In genomic region chr17:87378354-87379159, GRCm38 (mm10) we compare ENCODE assay signal across 8 mouse cellular contexts. TPM values are rescaled to one million over a fixed set of nuclear protein-coding genes. Genes with fewer than 3 reads are reported as not detected.
DNase-seq lines count a peak whose midpoint lies in the region; ATAC-seq lines count a peak whose summit lies in the region.

No protein-coding gene starts in this region.

- H3K9ac ChIP-seq in embryonic facial prominence, embryonic 12.5 days: no peak overlapping the region
- H3K9ac ChIP-seq in midbrain, embryonic 16.5 days (ENCODE audit: low read depth, low read length): no peak overlapping the region

- no peak overlapping the region for H3K4me2 ChIP-seq in embryonic facial prominence, embryonic 12.5 days (replicated peaks)
- H3K4me2 ChIP-seq in midbrain, embryonic 16.5 days (ENCODE audit: low read length): peak overlapping the region; percentile 7

- no peaks in the 10 kb centered on the region for H3K36me3 ChIP-seq in embryonic facial prominence, embryonic 12.5 days
- H3K36me3 ChIP-seq in midbrain, embryonic 16.5 days (ENCODE audit: control insufficient read depth, insufficient read depth, low read length): no peaks in the 10 kb centered on the region

- WGBS in embryonic facial prominence, embryonic 12.5 days: 61% methylated on average over 16 of the region's 16 CpGs
- 27% methylated on average over 16 of the region's 16 CpGs for WGBS in midbrain, embryonic 16.5 days

- H3K4me3 ChIP-seq in embryonic facial prominence, embryonic 12.5 days: no peak overlapping the region
- no peak overlapping the region for H3K4me3 ChIP-seq in midbrain, embryonic 16.5 days (ENCODE audit: low read depth, low read length)

- H3K27ac ChIP-seq in embryonic facial prominence, embryonic 12.5 days: peak overlapping the region; percentile 47
- H3K27ac ChIP-seq in midbrain, embryonic 16.5 days (ENCODE audit: low read length): peak overlapping the region; percentile 80

- DNase-seq in kidney, adult 11 months: peak; percentile 35
- DNase-seq in kidney, adult 9 months: no peak
- DNase-seq in heart, postnatal 25 days (ENCODE audit: low spot score): peak; percentile 37
- DNase-seq in left cerebral cortex, adult 8-10 months (ENCODE audit: low spot score in 2 of 2): peak; percentile 49 to 86
- DNase-seq in cerebellum, adult 9-11 months: no peak
- no peak for DNase-seq in thymus, postnatal 0 days (ENCODE audit: low spot score)

- ATAC-seq in embryonic facial prominence, embryonic 12.5 days (ENCODE audit: insufficient number of reproducible peaks, insufficient read depth, low FRiP score, low TSS enrichment): no peak
- peak; percentile 62 for ATAC-seq in midbrain, embryonic 16.5 days

- peaks cover 45% of the 10 kb centered on the region for H3K4me1 ChIP-seq in embryonic facial prominence, embryonic 12.5 days
- peaks cover 26% of the 10 kb centered on the region for H3K4me1 ChIP-seq in midbrain, embryonic 16.5 days (ENCODE audit: control insufficient read depth, insufficient read depth, low read length)

- no peaks in the 10 kb centered on the region for H3K27me3 ChIP-seq in embryonic facial prominence, embryonic 12.5 days
- H3K27me3 ChIP-seq in midbrain, embryonic 16.5 days (ENCODE audit: control insufficient read depth, insufficient read depth, low read depth, low read length): no peaks in the 10 kb centered on the region

- no peaks in the 10 kb centered on the region for H3K9me3 ChIP-seq in embryonic facial prominence, embryonic 12.5 days
- H3K9me3 ChIP-seq in midbrain, embryonic 16.5 days (replicated peaks; ENCODE audit: control insufficient read depth, low read length, poor library complexity, severe bottlenecking): no peaks in the 10 kb centered on the region

- intact Hi-C loops in heart, postnatal 25 days (cut with DNase I): loop anchor here (5.0 kb wide), 1 partner anchor 41 kb away; no protein-coding TSS in a partner anchor

RNA-seq across cellular contexts. Expression of gene Stpg4, which starts 49.0 kb away (rescaled TPM):
- not detected in 2 replicates for polyA plus RNA-seq in embryonic facial prominence, embryonic 12.5 days (2016; fragmentation: Nextera tagmentation; extraction: Ambion mirVana)
- total RNA-seq in heart, postnatal 25 days (2021): not detected
- not detected for total RNA-seq in left cerebral cortex, adult 8-10 months (2022)
- 0.34 TPM in 1 of 2 replicates, not detected in the other for polyA plus RNA-seq in midbrain, embryonic 16.5 days (2015; fragmentation: Nextera tagmentation; extraction: Ambion mirVana)
- polyA plus RNA-seq in thymus, postnatal 0 days (2015; fragmentation: Nextera tagmentation; extraction: Ambion mirVana): 0.23 TPM in 2 replicates

Comparison
In these comparisons a context has a peak if more than half of its experiments do, and no peak if none do; other contexts are left out.
1. DNase-seq: peak in kidney, adult 11 months (single experiment), heart, postnatal 25 days (single experiment) and left cerebral cortex, adult 8-10 months (2 of 2); none in kidney, adult 9 months (single experiment), cerebellum, adult 9-11 months (single experiment) and thymus, postnatal 0 days (single experiment).